Mouse (Mus musculus) layer of hippocampus, postnatal 36 days (tissue): ENCODE measurements around the gene Vps8. TPM values are rescaled to one million over a fixed set of nuclear protein-coding genes. Genes with fewer than 3 reads are reported as not detected.
A peak's percentile ranks its signal among the peaks of the same experiment; 100 is the strongest.

Experiments
- DNase-seq, 2 experiments: peaks; one replicate each; pipeline ENCODE4 v3.0.0; 2022
- total RNA-seq, 2 experiments: library from RNA; stranded (reverse); gene quantifications; 2 replicates each; pipeline ENCODE4 v1.2.3; 2021

The Vps8 gene
- total RNA-seq, 2 experiments from 2014 or later: 48.1 to 54.7 TPM

- no peak for DNase-seq
Measured at GRCm38 (mm10) chr16:21676791-21677190, 253.9 kb downstream of the Vps8 start.

- no peak for DNase-seq
Measured at GRCm38 (mm10) chr16:21687406-21687805, 264.5 kb downstream of the Vps8 start.

GRCm38 (mm10) chr16:21689141-21689540, 266.2 kb downstream of the Vps8 start:
- DNase-seq: no peak

GRCm38 (mm10) chr16:21690216-21690755, 267.4 kb downstream of the Vps8 start:
- DNase-seq: no peak

GRCm38 (mm10) chr16:21693981-21694462, 271.1 kb downstream of the Vps8 start:
- peak in 1 of 2 experiments; percentile 66 for DNase-seq

Other genes with a start within 250 kb of the Vps8 start
- 10 to 100 TPM; 17.3 to 19.4 TPM for gene Ephb3, start 218.4 kb upstream of the Vps8 start, total RNA-seq